Mouse (Mus musculus): ENCODE results near the gene Chpt1.

- TF ChIP-seq CTCF (IDR thresholded peaks at IDR 0.05; ENCODE audit: insufficient read depth, low read length) (no peak), POLR2A (IDR thresholded peaks at IDR 0.05; ENCODE audit: borderline replicate concordance, extremely low read depth, low read depth, low read length) (no peak)
These were observed 3.9 kb downstream of the Chpt1 start for GRCm38 (mm10) chr10:88499993-88500392.
